Mouse (Mus musculus) telencephalon, adult 2 months (tissue): ENCODE results near the gene Bbx.

Experiments
- DNase-seq: peaks from one replicate; pipeline ENCODE4 v3.0.0-alpha.2; 2011; ENCODE audit warnings: low read depth, low spot score

The Bbx gene

DNA sequence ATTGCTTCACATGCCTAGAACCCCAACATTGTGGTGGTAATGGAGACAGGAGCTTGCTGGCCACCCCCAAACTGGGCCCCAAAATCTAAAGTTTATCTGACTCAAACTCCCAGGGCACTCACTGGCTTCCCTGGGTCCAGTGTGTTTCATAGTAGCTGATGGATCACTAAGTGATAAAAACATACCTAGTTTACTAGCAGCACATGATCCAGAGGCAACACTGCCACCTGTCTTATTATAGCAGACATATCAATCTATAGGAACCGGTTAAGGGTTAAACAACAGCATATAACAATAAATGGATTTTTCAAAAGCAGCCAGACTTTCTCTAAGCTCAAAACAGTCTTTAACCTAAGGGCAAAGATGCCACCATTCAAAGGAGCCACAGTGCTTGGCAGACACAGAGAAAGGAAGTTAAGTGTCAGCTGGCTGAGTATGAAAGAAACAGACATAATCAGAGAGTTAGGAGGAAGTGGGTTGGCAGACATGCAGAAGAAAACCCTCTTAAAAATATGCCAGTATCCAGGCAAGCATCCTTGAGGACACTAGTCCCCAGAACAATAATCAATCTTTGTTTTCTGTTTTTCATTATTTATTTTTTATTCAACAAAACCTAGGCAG is 116.7 kb downstream of the Bbx start:
- no peak for DNase-seq

DNA sequence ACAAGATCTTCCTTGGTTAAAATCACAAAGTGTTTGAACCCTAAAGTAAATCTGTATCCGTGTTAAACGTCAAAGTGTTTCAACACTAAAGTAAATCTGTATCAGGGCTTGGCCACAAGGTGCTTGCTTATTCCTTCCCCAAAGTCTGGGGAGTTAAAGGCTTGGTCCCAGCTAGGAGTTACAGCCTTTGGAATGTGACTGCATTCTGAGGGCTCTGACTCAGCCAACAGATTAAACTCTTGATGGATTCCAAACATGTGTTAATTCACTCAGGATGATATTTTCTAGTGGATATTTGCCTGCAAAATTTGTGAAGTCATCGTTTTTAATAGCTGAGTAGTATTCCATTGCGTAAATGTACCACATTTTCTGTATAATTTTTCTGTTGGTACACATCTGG is 120.6 kb downstream of the Bbx start:
- no peak for DNase-seq

- DNase-seq: peak; percentile 75
Measured at GRCm38 (mm10) chr16:50309411-50310042, 122.7 kb downstream of the Bbx start.

DNA sequence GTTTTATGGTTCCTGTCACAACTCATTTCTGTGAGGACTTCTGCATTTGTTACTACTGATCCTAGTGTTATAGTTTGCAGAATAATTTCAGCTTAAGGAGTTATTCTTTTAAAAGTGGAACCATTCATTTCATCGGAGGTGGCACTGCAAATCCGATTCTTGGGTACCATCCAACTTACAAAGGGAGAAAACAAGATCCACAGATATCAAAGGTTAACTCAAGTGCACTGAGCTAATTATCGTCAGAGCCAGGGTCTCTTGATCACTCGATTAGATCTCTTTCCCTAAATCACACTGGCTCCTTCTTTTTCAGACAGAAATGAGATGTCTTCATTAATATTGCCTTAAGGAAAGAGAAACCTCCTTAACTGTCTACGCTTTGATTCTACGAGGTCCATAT is 123.9 kb downstream of the Bbx start:
- no peak for DNase-seq

DNA sequence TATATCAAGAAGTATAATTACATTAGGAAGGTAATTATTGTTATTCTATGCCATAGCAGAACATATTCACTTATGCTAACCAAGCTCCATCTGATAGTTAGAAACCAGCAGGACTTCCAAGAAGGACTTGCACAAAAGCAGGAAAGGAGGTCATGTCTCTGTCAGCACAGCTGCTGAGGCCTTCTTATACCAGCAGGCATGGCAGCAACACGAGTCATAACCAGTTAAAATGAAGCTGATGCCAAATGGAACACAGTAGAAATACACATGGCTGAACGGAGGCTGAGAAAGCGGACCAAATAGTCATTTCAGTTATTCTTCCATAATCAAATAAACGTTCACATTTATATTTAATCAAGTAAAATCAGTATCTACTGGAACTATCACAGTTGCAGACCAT is 125.0 kb downstream of the Bbx start:
- no peak for DNase-seq

- no peak for DNase-seq
Measured at GRCm38 (mm10) chr16:50306727-50307126, 125.5 kb downstream of the Bbx start.

GRCm38 (mm10) chr16:50305156-50305555 is 127.0 kb downstream of the Bbx start:
- no peak for DNase-seq

GRCm38 (mm10) chr16:50302566-50302965 is 129.6 kb downstream of the Bbx start:
- DNase-seq: no peak

GRCm38 (mm10) chr16:50298743-50299443 is 133.3 kb downstream of the Bbx start:
- DNase-seq: no peak

DNA sequence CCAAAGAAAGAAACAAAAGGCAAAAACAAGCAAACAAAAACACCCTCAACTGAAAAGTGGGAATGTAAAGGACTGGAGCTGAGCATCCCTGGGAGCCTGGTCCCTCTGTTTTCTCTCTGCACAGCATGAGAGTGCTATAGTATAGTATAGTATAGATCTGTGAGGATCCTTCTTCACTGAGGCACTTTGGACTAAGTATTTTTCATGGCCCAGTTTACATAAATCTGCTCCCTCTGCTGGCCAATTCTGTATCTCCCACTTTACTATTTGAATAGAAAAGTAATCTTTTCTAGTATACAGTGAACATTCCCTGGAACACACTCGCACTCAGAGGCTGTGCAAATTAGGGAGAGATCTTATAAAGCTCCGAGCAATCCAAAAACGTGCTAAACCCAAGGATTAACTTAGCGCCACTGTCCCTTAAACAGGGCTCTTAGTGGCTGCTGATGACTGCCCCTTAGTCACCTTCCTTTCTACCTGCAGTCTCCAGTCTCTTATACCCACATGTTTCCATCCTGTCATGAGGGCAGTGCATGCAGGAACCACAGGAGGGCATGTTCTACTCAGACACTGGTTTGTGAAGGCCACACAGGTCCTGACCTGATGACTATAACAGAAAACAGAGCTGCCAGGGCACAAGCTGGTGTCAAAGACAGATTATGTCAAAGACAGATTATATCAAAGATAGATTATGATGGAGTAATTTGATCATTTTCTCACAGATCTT is 138.5 kb downstream of the Bbx start:
- DNase-seq: no peak

GRCm38 (mm10) chr16:50292834-50293233 is 139.4 kb downstream of the Bbx start:
- DNase-seq: no peak

DNA sequence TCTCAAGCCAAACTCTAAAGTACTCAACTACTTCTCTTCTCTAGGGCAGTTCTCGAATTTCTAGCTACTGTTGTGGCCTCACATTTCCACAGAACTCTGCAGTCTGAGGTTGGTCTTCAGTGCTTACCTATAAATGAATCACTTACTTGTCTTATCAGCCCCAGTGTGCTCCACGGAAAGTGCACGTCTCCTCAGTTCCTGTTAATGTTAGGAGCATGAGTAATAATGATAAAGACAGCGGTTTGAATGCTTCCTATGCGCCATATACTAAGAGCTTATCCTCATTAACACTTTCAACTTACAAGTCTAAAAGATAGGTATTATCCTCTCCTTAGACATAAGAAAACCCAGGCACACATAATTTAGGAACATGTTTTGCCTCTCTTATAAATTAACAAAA is 142.4 kb downstream of the Bbx start:
- no peak for DNase-seq

DNA sequence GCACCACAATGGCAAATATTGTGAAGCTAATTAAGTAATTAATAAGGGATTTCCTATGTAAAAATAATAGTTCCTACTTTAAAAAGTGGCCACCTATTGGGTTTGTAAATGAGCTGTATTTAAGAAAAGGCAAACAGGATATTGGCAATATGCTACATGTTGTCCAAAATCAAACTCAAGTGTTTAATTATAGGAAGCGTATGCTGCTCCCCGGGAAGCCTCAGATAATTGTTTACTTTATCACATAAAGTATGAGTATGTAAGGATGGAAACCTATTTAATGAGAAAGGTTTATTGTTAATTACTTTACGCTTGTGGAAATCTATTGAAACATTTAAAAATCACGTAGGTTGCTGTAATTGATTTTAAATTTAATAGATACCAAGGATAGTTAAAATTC is 159.4 kb downstream of the Bbx start:
- no peak for DNase-seq

GRCm38 (mm10) chr16:50262647-50263046 is 169.5 kb downstream of the Bbx start:
- DNase-seq: no peak

DNA sequence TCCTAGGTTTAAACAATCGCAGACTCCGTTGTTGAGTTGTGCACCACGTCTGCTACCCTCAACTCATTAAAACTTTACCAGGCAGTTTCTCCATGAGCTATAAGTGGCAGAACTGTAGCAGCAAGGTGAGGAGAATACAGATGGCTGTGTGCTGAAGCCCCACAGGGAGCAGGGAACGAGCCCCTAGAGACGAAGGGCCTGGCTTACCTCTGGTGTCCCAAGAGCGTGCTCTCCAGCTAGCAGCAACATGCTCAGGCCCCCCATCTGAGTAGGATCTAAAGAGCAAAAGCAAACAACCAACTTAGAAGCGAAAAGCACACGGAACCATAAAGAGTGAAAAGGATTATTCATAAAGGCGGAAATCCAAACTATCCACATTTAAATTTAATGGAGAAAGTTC is 170.0 kb downstream of the Bbx start:
- no peak for DNase-seq

DNA sequence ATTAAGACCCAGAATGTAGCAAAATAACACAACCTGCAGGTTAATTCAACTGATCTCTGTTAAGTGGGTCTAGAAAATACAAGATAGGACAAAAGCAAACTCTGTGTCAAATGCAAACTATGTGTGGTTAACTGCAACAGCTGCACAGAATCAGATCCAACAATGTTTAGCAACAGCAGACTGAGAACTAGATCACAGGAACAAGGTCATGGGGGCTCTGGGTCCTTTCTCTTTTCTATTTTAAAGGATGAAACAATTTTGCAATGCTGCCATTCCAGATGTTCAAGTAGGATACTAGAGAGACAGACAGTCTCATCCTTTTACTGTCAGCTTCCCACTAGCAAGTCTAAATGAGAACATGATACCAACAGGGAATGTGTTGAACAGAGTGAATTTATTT is 170.4 kb downstream of the Bbx start:
- DNase-seq: no peak

GRCm38 (mm10) chr16:50254522-50255159 is 177.5 kb downstream of the Bbx start:
- peak; percentile 55 for DNase-seq

GRCm38 (mm10) chr16:50251417-50251975 is 180.7 kb downstream of the Bbx start:
- DNase-seq: no peak

DNA sequence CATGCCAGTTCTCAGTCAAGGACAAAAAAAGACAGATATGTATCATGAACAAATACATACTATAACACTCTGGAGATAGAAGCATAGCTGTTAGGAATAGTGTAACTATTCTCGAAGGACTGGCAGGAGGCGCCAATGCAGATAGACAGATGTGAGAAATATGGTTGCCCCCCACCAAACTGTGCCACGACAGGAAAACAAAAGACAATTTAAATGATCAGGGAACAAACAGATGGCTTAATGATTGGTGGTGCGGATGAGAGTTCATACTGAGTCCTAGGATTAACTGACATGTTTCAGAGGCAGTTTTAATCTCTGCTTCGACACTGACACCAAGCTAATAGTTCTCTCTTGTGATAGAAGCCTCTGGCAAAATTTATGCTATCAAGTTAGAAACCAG is 181.7 kb downstream of the Bbx start:
- no peak for DNase-seq

GRCm38 (mm10) chr16:50249036-50249435 is 183.2 kb downstream of the Bbx start:
- DNase-seq: no peak

DNA sequence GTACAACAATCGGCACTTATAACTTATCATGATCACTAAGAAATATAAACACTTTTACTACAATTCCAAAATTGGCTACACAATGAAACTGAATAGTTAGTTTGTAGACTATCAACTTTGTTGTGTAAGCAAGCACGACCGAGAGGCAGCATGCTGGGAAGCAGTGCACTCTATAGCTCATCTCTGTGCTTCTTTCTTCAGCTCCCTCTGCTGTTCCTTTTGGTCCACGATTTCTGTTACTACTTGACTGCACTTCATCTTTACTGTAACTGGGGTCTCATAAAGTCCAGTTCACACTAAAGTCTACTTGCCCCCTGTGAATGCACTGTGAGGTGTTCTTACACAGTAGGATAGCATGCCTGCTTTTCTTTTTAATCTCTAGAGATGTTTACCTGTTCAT is 189.7 kb downstream of the Bbx start:
- DNase-seq: no peak

GRCm38 (mm10) chr16:50241604-50242003 is 190.6 kb downstream of the Bbx start:
- DNase-seq: no peak
